17 mouse cellular contexts compared by ENCODE assay signal in the genomic region with DNA sequence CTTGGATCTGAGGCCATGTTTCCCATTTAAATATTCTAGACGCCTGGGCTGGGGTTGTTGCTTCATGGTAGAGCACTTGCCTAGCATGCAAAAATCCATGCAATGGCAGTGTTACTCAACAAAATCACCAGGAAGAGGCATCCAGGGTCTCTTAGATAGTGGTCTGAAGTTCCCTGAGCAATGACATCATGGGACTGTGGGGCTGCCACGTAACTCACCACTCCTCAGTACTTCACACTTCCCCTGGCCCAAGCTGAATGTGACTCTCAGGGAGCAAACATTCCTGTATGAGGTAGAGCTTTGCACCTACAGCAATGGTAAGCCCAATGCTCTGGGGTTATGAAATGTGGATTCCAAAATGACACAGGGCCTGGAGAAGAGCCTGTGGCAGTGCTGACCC.
"Had no signal": no experiment of that assay in that cellular context is flagged by ENCODE, and none has a peak within 500 bp of the region (broad histone marks: within the 10 kb centered on the region; RNA-seq: fewer than 3 reads in every experiment).

No protein-coding gene starts in this region.

- DNase-seq: retina, postnatal 1 day; right cerebral cortex, adult 18-20 months; right cerebral cortex, postnatal 14 days; right cerebral cortex, postnatal 25 days; right cerebral cortex, postnatal 4 days; spleen, adult 18-20 months; thymus, adult 18-20 months; thymus, adult 2 months; thymus, postnatal 14 days; thymus, postnatal 25 days; thymus, postnatal 36 days; thymus, postnatal 4 days had no signal

- H3K4me3 ChIP-seq: neural tube, embryonic 12.5 days; neural tube, embryonic 13.5 days; neural tube, embryonic 15.5 days; stomach, embryonic 15.5 days had no signal

- H3K36me3 ChIP-seq: neural tube, embryonic 12.5 days; neural tube, embryonic 13.5 days; neural tube, embryonic 15.5 days; stomach, embryonic 15.5 days had no signal

- H3K27ac ChIP-seq: neural tube, embryonic 12.5 days; neural tube, embryonic 13.5 days; neural tube, embryonic 15.5 days; stomach, embryonic 15.5 days; stomach, postnatal 0 days had no signal

- H3K4me1 ChIP-seq: neural tube, embryonic 12.5 days; neural tube, embryonic 13.5 days; stomach, embryonic 15.5 days had no signal

- H3K9me3 ChIP-seq: neural tube, embryonic 12.5 days; neural tube, embryonic 13.5 days; neural tube, embryonic 15.5 days; stomach, embryonic 15.5 days had no signal

- H3K27me3 ChIP-seq: neural tube, embryonic 12.5 days; neural tube, embryonic 13.5 days; neural tube, embryonic 15.5 days; stomach, embryonic 15.5 days had no signal
